Mouse (Mus musculus): ENCODE data around the gene Serp2. TPM values are rescaled to one million over a fixed set of nuclear protein-coding genes. Genes with fewer than 3 reads are reported as not detected.

Serp2 gene
- total and polyA plus RNA-seq, 2 experiments from 2014 or later = 2.3 to 7.2 TPM

- Histone ChIP-seq H3K4me3 (ENCODE audit: low read depth, low read length) (no peak overlapping the region), H3K4me2 (ENCODE audit: low read depth, low read length) (no peak overlapping the region), H3K27me3 (ENCODE audit: control insufficient read depth, insufficient read depth, low read length) (no peaks in the 10 kb centered on the region), H3K27ac (ENCODE audit: low read depth) (no peak overlapping the region), H3K9ac (replicated peaks; ENCODE audit: low read depth, low read length) (no peak overlapping the region), H3K9me3 (replicated peaks; ENCODE audit: control insufficient read depth, low read length) (no peaks in the 10 kb centered on the region), H3K36me3 (replicated peaks; ENCODE audit: control insufficient read depth, insufficient read depth, low read length) (no peaks in the 10 kb centered on the region), H3K4me1 (ENCODE audit: control insufficient read depth, insufficient read depth) (peaks cover 10% of the 10 kb centered on the region)
- ATAC-seq (ENCODE audit: insufficient read depth, low read depth) = no peak
- TF ChIP-seq CTCF (IDR thresholded peaks at IDR 0.05; ENCODE audit: low read depth) = no peak
- no peak for TF ChIP-seq EP300 (IDR thresholded peaks at IDR 0.05; ENCODE audit: low read depth)
- WGBS = 82% methylated on average over 15 of the region's 15 CpGs
- no peak for DNase-seq (ENCODE audit: low spot score)
Measured at GRCm38 (mm10) chr14:76593630-76594193, 37.0 kb upstream of the Serp2 start.

- WGBS = 89% methylated on average over 12 of the region's 12 CpGs
- DNase-seq (ENCODE audit: low spot score) (no peak), ATAC-seq (ENCODE audit: insufficient read depth, low read depth) (no peak)
- no peak overlapping the region for H3K27ac ChIP-seq (ENCODE audit: low read depth)
- H3K27me3 ChIP-seq (ENCODE audit: control insufficient read depth, insufficient read depth, low read length) = no peaks in the 10 kb centered on the region
- no peaks in the 10 kb centered on the region for H3K36me3 ChIP-seq (replicated peaks; ENCODE audit: control insufficient read depth, insufficient read depth, low read length)
- H3K4me3 ChIP-seq (ENCODE audit: low read depth, low read length) = no peak overlapping the region
- no peak for TF ChIP-seq EP300 (IDR thresholded peaks at IDR 0.05; ENCODE audit: low read depth)
- no peak for TF ChIP-seq CTCF (IDR thresholded peaks at IDR 0.05; ENCODE audit: low read depth)
- H3K9me3 ChIP-seq (replicated peaks; ENCODE audit: control insufficient read depth, low read length) = no peaks in the 10 kb centered on the region
- H3K4me2 ChIP-seq (ENCODE audit: low read depth, low read length) = no peak overlapping the region
- 0 out of 2 replicates have a peak, but pooled peaks cover 4% of the 10 kb centered on the region for H3K4me1 ChIP-seq (ENCODE audit: control insufficient read depth, insufficient read depth)
- no peak overlapping the region for H3K9ac ChIP-seq (replicated peaks; ENCODE audit: low read depth, low read length)
Measured at GRCm38 (mm10) chr14:76592721-76593120, 36.0 kb upstream of the Serp2 start.

GRCm38 (mm10) chr14:76592090-76592489 is 35.4 kb upstream of the Serp2 start:
- Histone ChIP-seq H3K4me1 (ENCODE audit: control insufficient read depth, insufficient read depth) (0 out of 2 replicates have a peak, but pooled peaks cover 4% of the 10 kb centered on the region), H3K27ac (ENCODE audit: low read depth) (no peak overlapping the region), H3K9me3 (replicated peaks; ENCODE audit: control insufficient read depth, low read length) (no peaks in the 10 kb centered on the region), H3K4me2 (ENCODE audit: low read depth, low read length) (no peak overlapping the region), H3K27me3 (ENCODE audit: control insufficient read depth, insufficient read depth, low read length) (no peaks in the 10 kb centered on the region), H3K36me3 (replicated peaks; ENCODE audit: control insufficient read depth, insufficient read depth, low read length) (no peaks in the 10 kb centered on the region), H3K9ac (replicated peaks; ENCODE audit: low read depth, low read length) (no peak overlapping the region), H3K4me3 (ENCODE audit: low read depth, low read length) (no peak overlapping the region)
- DNase-seq (ENCODE audit: low spot score) (no peak), ATAC-seq (ENCODE audit: insufficient read depth, low read depth) (no peak)
- WGBS = 65% methylated on average over 6 of the region's 6 CpGs
- no peak for TF ChIP-seq EP300 (IDR thresholded peaks at IDR 0.05; ENCODE audit: low read depth)
- TF ChIP-seq CTCF (IDR thresholded peaks at IDR 0.05; ENCODE audit: low read depth) = no peak

DNA sequence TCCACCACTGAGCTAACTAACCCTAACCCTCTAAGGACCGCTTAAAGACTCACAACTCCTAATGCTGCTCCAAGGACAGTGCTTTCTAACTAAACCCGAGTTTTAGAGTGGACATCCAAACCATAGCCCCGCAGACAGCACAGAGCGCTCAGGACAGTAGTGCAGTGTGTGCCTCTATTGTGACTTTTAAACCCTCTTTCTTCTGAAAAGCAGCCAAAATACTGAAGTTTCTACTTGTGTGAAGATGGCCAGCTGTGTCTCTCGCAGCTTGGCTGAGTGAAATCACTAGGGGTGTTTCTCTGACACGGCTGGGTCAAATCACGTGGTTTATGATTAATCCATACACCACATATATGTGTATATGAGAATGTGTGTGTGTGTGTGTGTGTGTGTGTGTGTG is 33.4 kb upstream of the Serp2 start:
- no peaks in the 10 kb centered on the region for H3K36me3 ChIP-seq (replicated peaks; ENCODE audit: control insufficient read depth, insufficient read depth, low read length)
- H3K4me1 ChIP-seq (ENCODE audit: control insufficient read depth, insufficient read depth) = 0 out of 2 replicates have a peak, but pooled peaks cover 4% of the 10 kb centered on the region
- H3K27ac ChIP-seq (ENCODE audit: low read depth) = no peak overlapping the region
- DNase-seq (ENCODE audit: low spot score) (no peak), ATAC-seq (ENCODE audit: insufficient read depth, low read depth) (no peak)
- no peak overlapping the region for H3K4me3 ChIP-seq (ENCODE audit: low read depth, low read length)
- TF ChIP-seq CTCF (IDR thresholded peaks at IDR 0.05; ENCODE audit: low read depth) = no peak
- TF ChIP-seq EP300 (IDR thresholded peaks at IDR 0.05; ENCODE audit: low read depth) = no peak
- H3K9ac ChIP-seq (replicated peaks; ENCODE audit: low read depth, low read length) = no peak overlapping the region
- H3K27me3 ChIP-seq (ENCODE audit: control insufficient read depth, insufficient read depth, low read length) = no peaks in the 10 kb centered on the region
- no peak overlapping the region for H3K4me2 ChIP-seq (ENCODE audit: low read depth, low read length)
- 75% methylated on average over 7 of the region's 7 CpGs for WGBS
- H3K9me3 ChIP-seq (replicated peaks; ENCODE audit: control insufficient read depth, low read length) = no peaks in the 10 kb centered on the region

GRCm38 (mm10) chr14:76589671-76590070 is 33.0 kb upstream of the Serp2 start:
- no peak for ATAC-seq (ENCODE audit: insufficient read depth, low read depth)
- Histone ChIP-seq H3K4me2 (ENCODE audit: low read depth, low read length) (no peak overlapping the region), H3K9ac (replicated peaks; ENCODE audit: low read depth, low read length) (no peak overlapping the region), H3K9me3 (replicated peaks; ENCODE audit: control insufficient read depth, low read length) (no peaks in the 10 kb centered on the region), H3K4me3 (ENCODE audit: low read depth, low read length) (no peak overlapping the region), H3K4me1 (ENCODE audit: control insufficient read depth, insufficient read depth) (0 out of 2 replicates have a peak, but pooled peaks cover 3% of the 10 kb centered on the region), H3K27me3 (ENCODE audit: control insufficient read depth, insufficient read depth, low read length) (no peaks in the 10 kb centered on the region), H3K36me3 (replicated peaks; ENCODE audit: control insufficient read depth, insufficient read depth, low read length) (no peaks in the 10 kb centered on the region), H3K27ac (ENCODE audit: low read depth) (no peak overlapping the region)
- DNase-seq (ENCODE audit: low spot score) = no peak
- 87% methylated on average over 1 of the region's 1 CpGs for WGBS
- TF ChIP-seq CTCF (IDR thresholded peaks at IDR 0.05; ENCODE audit: low read depth) (no peak), EP300 (IDR thresholded peaks at IDR 0.05; ENCODE audit: low read depth) (no peak)

DNA sequence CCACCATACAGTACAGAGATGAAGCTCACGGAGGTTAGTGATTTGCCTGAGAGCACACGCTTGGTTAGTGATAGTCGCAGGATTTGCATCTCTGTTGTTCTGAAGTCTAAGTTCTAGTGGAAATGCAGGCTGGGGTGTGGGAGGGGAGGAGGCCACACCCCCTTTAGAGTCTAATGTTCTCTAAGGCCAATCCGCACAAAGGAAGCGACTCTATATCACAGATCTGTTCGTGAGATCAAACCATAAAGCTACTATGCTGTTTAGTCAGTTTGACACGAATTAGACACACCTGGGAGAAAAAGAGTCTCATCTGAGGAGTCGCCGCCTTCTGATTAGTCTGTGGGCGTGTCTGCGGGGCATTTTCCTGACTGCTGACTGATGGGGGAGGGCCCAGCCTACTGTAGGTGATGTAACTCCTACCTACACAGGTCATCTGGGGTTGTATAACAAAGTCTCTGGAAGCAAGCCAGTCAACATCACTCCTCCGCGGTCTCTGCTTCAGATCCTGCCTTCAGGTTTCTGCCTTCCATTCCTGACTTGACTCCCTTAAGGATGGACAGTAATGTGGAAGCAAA is 29.2 kb upstream of the Serp2 start:
- ATAC-seq (ENCODE audit: insufficient read depth, low read depth) = no peak
- H3K27ac ChIP-seq (ENCODE audit: low read depth) = no peak overlapping the region
- H3K9me3 ChIP-seq (replicated peaks; ENCODE audit: control insufficient read depth, low read length) = no peaks in the 10 kb centered on the region
- no peak overlapping the region for H3K9ac ChIP-seq (replicated peaks; ENCODE audit: low read depth, low read length)
- TF ChIP-seq EP300 (IDR thresholded peaks at IDR 0.05; ENCODE audit: low read depth) (no peak), CTCF (IDR thresholded peaks at IDR 0.05; ENCODE audit: low read depth) (no peak)
- DNase-seq (ENCODE audit: low spot score) = no peak
- H3K4me1 ChIP-seq (ENCODE audit: control insufficient read depth, insufficient read depth) = no peaks in the 10 kb centered on the region
- H3K4me3 ChIP-seq (ENCODE audit: low read depth, low read length) = no peak overlapping the region
- no peaks in the 10 kb centered on the region for H3K36me3 ChIP-seq (replicated peaks; ENCODE audit: control insufficient read depth, insufficient read depth, low read length)
- H3K4me2 ChIP-seq (ENCODE audit: low read depth, low read length) = no peak overlapping the region
- H3K27me3 ChIP-seq (ENCODE audit: control insufficient read depth, insufficient read depth, low read length) = no peaks in the 10 kb centered on the region
- 46% methylated on average over 13 of the region's 13 CpGs for WGBS

Measured in heart, postnatal 0 days (tissue).